Mouse (Mus musculus) heart, embryonic 14.5 days (tissue): ENCODE data around the gene Bhlhe40. TPM values are rescaled to one million over a fixed set of nuclear protein-coding genes. Genes with fewer than 3 reads are reported as not detected.

Experiments
- ATAC-seq: fragments of 200-750 bp; cut with Nextera tagmentation; 2 replicates; pipeline ENCODE4 v1.8.0; 2017; ENCODE audit warnings: low read depth, moderate TSS enrichment; ENCODE audit not compliant: insufficient number of reproducible peaks, insufficient read depth, low FRiP score
- H3K27ac ChIP-seq, 2 experiments: fragments of 200-500 bp in 1 of 2; fragments of 300-500 bp in 1 of 2; sonication (generic) in 1 of 2; replicated peaks in 1 of 2; 2 replicates each; pipeline ENCODE4 v1.5.1; 2012 to 2014; ENCODE audit warnings: low read depth in 2 of 2, low read length in 2 of 2, control low read depth in 1 of 2, mild to moderate bottlenecking in 1 of 2, mixed read lengths in 1 of 2; ENCODE audit not compliant: control insufficient read depth in 1 of 2, insufficient read depth in 1 of 2
- H3K27me3 ChIP-seq: fragments of 300-500 bp; sonication (generic); 2 replicates; pipeline ENCODE4 v1.6.1; 2014; ENCODE audit warnings: mild to moderate bottlenecking, low read length, control low read depth; ENCODE audit not compliant: control insufficient read depth, insufficient read depth
- H3K36me3 ChIP-seq: fragments of 300-500 bp; sonication (generic); 2 replicates; pipeline ENCODE4 v1.6.1; 2014; ENCODE audit warnings: mild to moderate bottlenecking, control low read depth, low read length, mixed read lengths; ENCODE audit not compliant: control insufficient read depth, insufficient read depth
- H3K4me1 ChIP-seq, 2 experiments: fragments of 200-500 bp in 1 of 2; fragments of 300-500 bp in 1 of 2; sonication (generic) in 1 of 2; 2 replicates each; pipeline ENCODE4 v1.6.1; 2012 to 2014; ENCODE audit warnings: low read length in 2 of 2, control low read depth in 1 of 2, mixed read lengths in 1 of 2; ENCODE audit not compliant: control insufficient read depth in 2 of 2, insufficient read depth in 2 of 2
- H3K4me2 ChIP-seq: fragments of 300-500 bp; sonication (generic); 2 replicates; pipeline ENCODE4 v1.6.1; 2014; ENCODE audit warnings: mild to moderate bottlenecking, low read length
- H3K4me3 ChIP-seq, 2 experiments: fragments of 200-500 bp in 1 of 2; fragments of 300-500 bp in 1 of 2; sonication (generic) in 1 of 2; 2 replicates each; pipeline ENCODE4 v1.5.1; 2012 to 2014; ENCODE audit warnings: low read length in 2 of 2, mild to moderate bottlenecking in 2 of 2, control low read depth in 1 of 2, low read depth in 1 of 2, moderate library complexity in 1 of 2; ENCODE audit not compliant: control insufficient read depth in 1 of 2, insufficient read depth in 1 of 2
- H3K9ac ChIP-seq: fragments of 300-500 bp; sonication (generic); 2 replicates; pipeline ENCODE4 v1.6.1; 2014; ENCODE audit warnings: mild to moderate bottlenecking, low read length
- H3K9me3 ChIP-seq: fragments of 300-500 bp; sonication (generic); 2 replicates; pipeline ENCODE4 v1.6.1; 2016; ENCODE audit warnings: low read length, control low read depth; ENCODE audit not compliant: control insufficient read depth
- WGBS: fragments of 180-500 bp; shearing (Covaris S2); extraction: QIAGEN DNeasy Blood & Tissue Kit; methylation state at CpG from one replicate; pipeline ENCODE4 v1.1.7; 2014; 5-methylcytosine and 5-hydroxymethylcytosine counted together
- polyA plus RNA-seq: library from polyadenylated mRNA; unstranded; fragments of >200 nt; fragmentation: Nextera tagmentation; extraction: Ambion mirVana; gene quantifications from 2 replicates; pipeline ENCODE4 v1.2.1, GENCODE M21; 2014

Bhlhe40 gene
- polyA plus RNA-seq, 1 experiment from 2014 or later, result 20.9 TPM

- H3K36me3 ChIP-seq, result no peaks in the 10 kb centered on the region
- no peak overlapping the region for H3K4me2 ChIP-seq
- H3K4me1 ChIP-seq, result peaks cover 10% of the 10 kb centered on the region in 2 experiments; a peak in 2 of 4 replicates
- no peak overlapping the region for H3K27ac ChIP-seq
- H3K9ac ChIP-seq, result no peak overlapping the region
- H3K4me3 ChIP-seq, result no peak overlapping the region
- 69% methylated on average over 11 of the region's 11 CpGs for WGBS
- ATAC-seq, result no peak
- H3K9me3 ChIP-seq, result no peaks in the 10 kb centered on the region
- H3K27me3 ChIP-seq, result no peaks in the 10 kb centered on the region
These were observed 35.7 kb downstream of the Bhlhe40 start for GRCm38 (mm10) chr6:108695844-108696821.

DNA sequence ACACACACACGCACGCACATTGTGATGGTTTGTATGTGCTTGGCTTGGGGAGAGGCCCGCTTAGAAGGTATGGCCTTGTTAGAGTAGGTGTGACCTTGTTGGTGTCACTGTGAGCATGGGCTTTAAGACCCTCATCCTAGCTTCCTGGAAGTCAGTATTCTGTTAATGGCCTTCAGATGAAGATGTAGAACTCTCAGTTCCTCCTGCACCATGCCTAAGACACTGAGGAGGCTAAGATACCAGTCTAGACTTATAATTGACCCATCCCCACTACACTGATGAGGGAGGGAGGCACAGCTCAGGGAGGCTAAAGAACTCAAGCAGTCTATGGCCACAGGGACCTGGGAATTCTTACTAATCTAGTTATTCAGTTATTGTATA is 36.4 kb downstream of the Bhlhe40 start:
- H3K27ac ChIP-seq, result no peak overlapping the region
- no peaks in the 10 kb centered on the region for H3K9me3 ChIP-seq
- no peak overlapping the region for H3K4me3 ChIP-seq
- ATAC-seq, result no peak
- H3K4me2 ChIP-seq, result no peak overlapping the region
- H3K36me3 ChIP-seq, result no peaks in the 10 kb centered on the region
- no peak overlapping the region for H3K9ac ChIP-seq
- 90% methylated on average over 3 of the region's 3 CpGs for WGBS
- no peaks in the 10 kb centered on the region for H3K27me3 ChIP-seq
- peaks cover 10% of the 10 kb centered on the region in 2 experiments; a peak in 2 of 4 replicates for H3K4me1 ChIP-seq

GRCm38 (mm10) chr6:108697345-108697744 is 36.9 kb downstream of the Bhlhe40 start:
- ATAC-seq, result no peak
- Histone ChIP-seq H3K9me3 (no peaks in the 10 kb centered on the region), H3K36me3 (no peaks in the 10 kb centered on the region), H3K4me3 (no peak overlapping the region), H3K4me1 (peaks cover 10% of the 10 kb centered on the region in 2 experiments; a peak in 2 of 4 replicates), H3K27ac (no peak overlapping the region), H3K27me3 (no peaks in the 10 kb centered on the region), H3K4me2 (no peak overlapping the region), H3K9ac (no peak overlapping the region)
- WGBS, result 89% methylated on average over 10 of the region's 10 CpGs

- ATAC-seq, result no peak
- Histone ChIP-seq H3K4me1 (peaks cover 10% of the 10 kb centered on the region in 2 experiments; a peak in 2 of 4 replicates), H3K9ac (no peak overlapping the region), H3K4me2 (no peak overlapping the region), H3K4me3 (no peak overlapping the region), H3K27me3 (no peaks in the 10 kb centered on the region), H3K9me3 (no peaks in the 10 kb centered on the region), H3K36me3 (no peaks in the 10 kb centered on the region), H3K27ac (no peak overlapping the region)
- 65% methylated on average over 4 of the region's 4 CpGs for WGBS
These were observed 38.0 kb downstream of the Bhlhe40 start for GRCm38 (mm10) chr6:108698343-108698870.

DNA sequence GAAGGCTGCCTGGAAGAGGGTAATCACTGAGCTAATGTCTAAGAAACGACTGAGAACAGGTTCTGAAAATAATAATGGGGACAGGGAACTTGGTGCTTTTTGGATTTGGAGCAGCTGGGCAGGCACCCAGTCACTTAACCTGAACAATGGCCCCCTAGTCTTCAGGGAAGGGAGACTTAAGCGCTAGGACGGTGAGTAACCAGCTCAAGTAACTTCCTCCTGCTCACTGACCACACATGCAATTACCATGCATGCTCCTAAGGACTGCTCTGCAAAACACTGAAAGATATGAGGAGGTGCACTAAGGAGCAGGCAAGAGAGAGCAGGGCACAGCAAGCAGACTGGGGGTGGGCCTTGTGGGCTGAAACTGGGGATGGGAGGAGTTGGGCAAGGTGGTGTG is 39.2 kb downstream of the Bhlhe40 start:
- Histone ChIP-seq H3K4me1 (peaks cover 10% of the 10 kb centered on the region in 2 experiments; a peak in 2 of 4 replicates), H3K27ac (no peak overlapping the region), H3K36me3 (no peaks in the 10 kb centered on the region), H3K4me2 (no peak overlapping the region), H3K4me3 (no peak overlapping the region), H3K27me3 (no peaks in the 10 kb centered on the region), H3K9ac (no peak overlapping the region), H3K9me3 (no peaks in the 10 kb centered on the region)
- ATAC-seq, result no peak
- 76% methylated on average over 3 of the region's 3 CpGs for WGBS

DNA sequence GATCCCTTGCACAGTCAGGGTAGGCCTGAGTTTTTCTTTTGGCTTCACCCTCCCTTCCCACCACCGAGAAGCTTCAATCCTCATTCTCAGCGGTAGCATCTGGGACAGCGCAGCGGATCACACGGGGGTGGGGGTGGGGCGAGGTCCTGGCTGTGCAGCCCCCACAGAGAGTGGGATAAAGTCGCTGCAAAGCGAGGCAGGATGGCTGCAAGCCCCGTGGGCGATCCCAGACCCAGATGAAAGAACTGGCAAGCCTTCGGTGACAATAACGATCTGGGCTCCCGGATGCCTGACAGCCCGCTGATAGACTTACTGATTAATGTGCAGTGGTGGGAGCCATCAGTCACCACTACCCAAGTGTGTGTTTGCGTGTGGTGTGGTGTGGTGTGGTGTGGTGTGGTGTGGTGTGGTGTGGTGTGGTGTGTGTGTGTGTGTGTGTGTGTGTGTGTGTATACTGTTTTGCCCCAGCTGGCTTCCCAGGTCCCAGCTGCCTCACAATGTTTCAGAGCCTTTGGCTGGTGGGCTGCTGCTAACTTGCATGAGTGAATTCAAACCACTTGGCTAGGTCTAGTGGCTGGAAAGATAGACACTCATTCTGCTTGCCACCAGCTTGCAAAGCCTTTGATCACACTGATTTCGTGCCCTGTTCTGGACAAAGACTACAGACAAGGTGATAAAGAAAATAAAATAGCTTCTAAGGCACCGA is 40.4 kb downstream of the Bhlhe40 start:
- no peaks in the 10 kb centered on the region for H3K27me3 ChIP-seq
- H3K4me1 ChIP-seq, result peaks cover 10% of the 10 kb centered on the region in 2 experiments; a peak in 2 of 4 replicates
- H3K4me2 ChIP-seq, result peak overlapping the region; percentile 56
- peak overlapping the region; percentile 9 to 19; a peak in 2 of 4 replicates for H3K4me3 ChIP-seq
- no peaks in the 10 kb centered on the region for H3K9me3 ChIP-seq
- H3K36me3 ChIP-seq, result no peaks in the 10 kb centered on the region
- 14% methylated on average over 17 of the region's 17 CpGs for WGBS
- H3K9ac ChIP-seq, result peak overlapping the region; percentile 34; the same call in 1 of the 2 replicates
- ATAC-seq, result no peak
- no peak overlapping the region for H3K27ac ChIP-seq

GRCm38 (mm10) chr6:108702648-108703047 is 42.2 kb downstream of the Bhlhe40 start:
- no peak overlapping the region for H3K27ac ChIP-seq
- no peaks in the 10 kb centered on the region for H3K9me3 ChIP-seq
- peaks cover 7 to 10% of the 10 kb centered on the region in 2 experiments; a peak in 2 of 4 replicates for H3K4me1 ChIP-seq
- no peaks in the 10 kb centered on the region for H3K27me3 ChIP-seq
- H3K9ac ChIP-seq, result no peak overlapping the region
- no peak overlapping the region for H3K4me2 ChIP-seq
- no peaks in the 10 kb centered on the region for H3K36me3 ChIP-seq
- no peak overlapping the region for H3K4me3 ChIP-seq
- 71% methylated on average over 3 of the region's 3 CpGs for WGBS
- no peak for ATAC-seq
